Mouse (Mus musculus) limb, embryonic 11.5 days (tissue): ENCODE measurements around the gene Eefsec. TPM values are rescaled to one million over a fixed set of nuclear protein-coding genes. Genes with fewer than 3 reads are reported as not detected.

Experiments used
- ATAC-seq: fragments of 200-750 bp; cut with Nextera tagmentation; 2 replicates; pipeline ENCODE4 v1.8.0; 2017; ENCODE audit warnings: low read depth; ENCODE audit not compliant: insufficient number of reproducible peaks, low FRiP score, low TSS enrichment
- DNase-seq: peaks from one replicate; pipeline ENCODE4 v3.0.0-alpha.2; 2015; ENCODE audit warnings: low spot score
- H3K27ac ChIP-seq: fragments of 300-500 bp; sonication (generic); replicated peaks from 2 replicates; pipeline ENCODE4 v1.5.1; 2014; ENCODE audit warnings: low read depth, mild to moderate bottlenecking, low read length
- H3K27me3 ChIP-seq: fragments of 300-500 bp; sonication (generic); 2 replicates; pipeline ENCODE4 v1.6.1; 2014; ENCODE audit warnings: mild to moderate bottlenecking, low read length, mixed read lengths; ENCODE audit not compliant: control insufficient read depth, insufficient read depth
- H3K36me3 ChIP-seq: fragments of 300-500 bp; sonication (generic); 2 replicates; pipeline ENCODE4 v1.6.1; 2014; ENCODE audit warnings: mild to moderate bottlenecking, low read length, moderate library complexity, mixed read lengths; ENCODE audit not compliant: control insufficient read depth, insufficient read depth
- H3K4me1 ChIP-seq: fragments of 300-500 bp; sonication (generic); 2 replicates; pipeline ENCODE4 v1.6.1; 2014; ENCODE audit warnings: low read length, mixed read lengths; ENCODE audit not compliant: control insufficient read depth, insufficient read depth
- H3K4me2 ChIP-seq: fragments of 300-500 bp; sonication (generic); 2 replicates; pipeline ENCODE4 v1.6.1; 2014; ENCODE audit warnings: low read depth, mild to moderate bottlenecking, moderate library complexity; ENCODE audit not compliant: severe bottlenecking
- H3K4me3 ChIP-seq: fragments of 300-500 bp; sonication (generic); 2 replicates; pipeline ENCODE4 v1.5.1; 2014; ENCODE audit warnings: low read depth, low read length
- H3K9ac ChIP-seq: fragments of 300-500 bp; sonication (generic); 2 replicates; pipeline ENCODE4 v1.6.1; 2014; ENCODE audit warnings: mild to moderate bottlenecking, low read length
- H3K9me3 ChIP-seq: fragments of 300-500 bp; sonication (generic); 2 replicates; pipeline ENCODE4 v1.6.1; 2016; ENCODE audit warnings: low read length; ENCODE audit not compliant: control insufficient read depth
- WGBS: fragments of 180-500 bp; shearing (Covaris S2); extraction: QIAGEN DNeasy Blood & Tissue Kit; methylation state at CpG from one replicate; pipeline ENCODE4 v1.1.7; 2014; 5-methylcytosine and 5-hydroxymethylcytosine counted together
- polyA plus RNA-seq: library from polyadenylated mRNA; unstranded; fragments of >200 nt; fragmentation: Nextera tagmentation; extraction: Ambion mirVana; gene quantifications from 2 replicates; pipeline ENCODE4 v1.2.1, GENCODE M21; 2014

Gene Eefsec
- polyA plus RNA-seq, 1 experiment from 2014 or later = 48.5 TPM

DNA sequence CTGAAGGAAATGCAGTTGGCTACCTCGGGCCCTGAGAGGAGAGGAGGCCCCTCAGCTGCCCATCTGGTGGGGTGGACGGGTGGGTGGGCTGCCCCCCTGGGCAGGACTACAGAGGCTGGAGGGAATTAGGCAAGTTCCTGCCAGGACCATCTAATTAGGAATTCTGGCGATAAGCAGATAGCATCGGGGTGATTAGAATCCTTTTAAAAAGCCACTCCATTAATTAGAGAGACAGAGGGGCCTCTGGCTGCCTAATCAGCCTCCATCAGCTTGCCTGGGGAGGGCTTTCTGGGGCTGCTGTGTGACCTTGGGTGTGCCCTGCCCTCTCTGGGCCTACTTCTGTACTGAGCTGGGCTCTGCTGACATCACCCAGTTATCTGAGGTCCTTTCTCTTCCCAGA is 227.2 kb downstream of the Eefsec start:
- no peak overlapping the region for H3K9ac ChIP-seq
- H3K27me3 ChIP-seq = no peaks in the 10 kb centered on the region
- no peaks in the 10 kb centered on the region for H3K36me3 ChIP-seq
- no peaks in the 10 kb centered on the region for H3K9me3 ChIP-seq
- H3K4me1 ChIP-seq = no peaks in the 10 kb centered on the region
- WGBS = 11% methylated on average over 4 of the region's 4 CpGs
- DNase-seq (no peak), ATAC-seq (no peak)
- H3K27ac ChIP-seq = no peak overlapping the region
- H3K4me3 ChIP-seq = no peak overlapping the region
- no peak overlapping the region for H3K4me2 ChIP-seq

DNA sequence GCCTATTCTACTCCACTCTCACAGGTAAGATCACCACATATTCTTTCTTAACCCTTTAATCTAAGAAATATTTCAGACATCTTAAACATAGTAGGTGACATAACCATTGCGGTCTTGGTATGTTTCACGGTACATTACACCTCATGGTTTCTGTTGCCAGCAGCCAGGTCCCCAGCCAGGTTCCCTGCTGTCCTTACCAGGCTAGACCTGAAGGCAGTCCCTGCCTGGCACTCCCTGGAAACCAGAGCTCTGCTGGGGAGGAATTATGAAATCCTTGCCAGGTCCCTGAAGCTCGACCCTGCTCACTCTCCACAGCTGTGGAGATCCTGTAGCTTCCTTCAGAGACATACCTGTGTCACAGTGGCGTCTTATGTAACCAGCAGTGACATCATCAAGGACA is 230.1 kb downstream of the Eefsec start:
- Histone ChIP-seq H3K27ac (no peak overlapping the region), H3K4me2 (no peak overlapping the region), H3K36me3 (no peaks in the 10 kb centered on the region), H3K4me3 (no peak overlapping the region), H3K9me3 (no peaks in the 10 kb centered on the region), H3K9ac (no peak overlapping the region), H3K27me3 (no peaks in the 10 kb centered on the region), H3K4me1 (no peaks in the 10 kb centered on the region)
- DNase-seq (no peak), ATAC-seq (no peak)
- 79% methylated on average over 4 of the region's 4 CpGs for WGBS

DNA sequence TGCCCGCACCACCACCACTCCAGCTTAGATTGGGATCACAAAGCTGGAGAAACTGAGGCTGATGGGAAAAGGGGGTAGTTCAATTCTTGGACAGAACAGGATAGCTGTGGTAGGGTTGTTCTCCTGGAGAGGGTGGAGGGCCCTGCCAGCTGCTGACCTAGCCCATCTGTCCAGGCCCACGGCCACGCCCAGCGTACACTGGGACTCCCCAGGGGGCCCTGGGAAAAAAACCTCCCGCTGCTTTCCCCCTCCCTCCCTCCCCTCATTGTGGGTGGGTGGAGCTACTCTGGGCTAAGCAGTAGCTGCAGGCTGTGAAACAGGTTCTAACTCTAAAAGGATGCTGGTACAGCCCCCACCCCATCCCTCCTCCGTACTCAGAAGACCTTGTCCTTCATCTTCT is 230.5 kb downstream of the Eefsec start:
- Histone ChIP-seq H3K4me2 (no peak overlapping the region), H3K4me1 (no peaks in the 10 kb centered on the region), H3K4me3 (no peak overlapping the region), H3K27ac (no peak overlapping the region), H3K9me3 (no peaks in the 10 kb centered on the region), H3K27me3 (no peaks in the 10 kb centered on the region), H3K9ac (no peak overlapping the region), H3K36me3 (no peaks in the 10 kb centered on the region)
- ATAC-seq (no peak), DNase-seq (no peak)
- 52% methylated on average over 6 of the region's 6 CpGs for WGBS

DNA sequence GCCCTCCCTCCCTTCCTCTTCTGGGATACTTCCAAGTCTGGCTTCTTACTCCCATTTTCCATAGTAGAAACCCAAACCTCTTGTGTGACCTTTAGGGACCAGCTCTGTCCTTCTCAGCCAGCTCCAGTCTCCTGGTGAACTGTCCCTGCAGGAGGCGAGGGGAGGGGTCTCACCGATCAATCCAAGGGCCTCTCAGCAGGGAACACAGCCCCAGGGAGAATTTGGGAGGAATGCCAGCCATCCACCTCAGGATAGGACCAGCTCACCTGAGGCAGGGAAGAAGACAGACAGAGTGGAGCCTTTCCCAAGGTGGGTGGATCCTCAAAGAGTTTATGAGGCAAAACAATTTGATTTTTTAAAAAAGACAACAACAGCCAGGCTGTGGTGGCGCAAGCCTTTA is 236.2 kb downstream of the Eefsec start:
- Histone ChIP-seq H3K4me1 (no peaks in the 10 kb centered on the region), H3K9me3 (no peaks in the 10 kb centered on the region), H3K36me3 (no peaks in the 10 kb centered on the region), H3K27ac (no peak overlapping the region), H3K4me2 (no peak overlapping the region), H3K4me3 (no peak overlapping the region), H3K27me3 (peaks cover 15% of the 10 kb centered on the region), H3K9ac (no peak overlapping the region)
- 59% methylated on average over 3 of the region's 3 CpGs for WGBS
- DNase-seq (no peak), ATAC-seq (no peak)

DNA sequence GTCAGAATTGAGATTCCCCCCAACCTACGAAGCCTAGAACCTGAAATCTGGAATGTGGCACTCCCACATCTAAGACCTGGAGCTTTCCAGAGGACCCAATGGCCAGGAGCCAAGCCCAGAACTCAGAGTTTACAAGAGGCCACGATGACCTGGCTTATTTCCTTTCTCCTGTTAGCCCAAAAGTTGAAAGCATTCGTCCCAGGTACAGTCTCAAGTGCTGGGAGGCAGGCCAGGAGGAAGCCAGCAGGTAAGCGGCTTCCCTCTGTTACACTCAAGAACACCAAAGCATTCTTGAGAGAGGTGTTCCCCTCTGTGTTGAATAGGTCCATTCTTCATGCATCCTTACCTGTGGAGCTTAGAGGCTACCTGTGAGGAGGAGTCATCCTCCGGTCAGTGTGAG is 236.9 kb downstream of the Eefsec start:
- Histone ChIP-seq H3K27me3 (peaks cover 22% of the 10 kb centered on the region), H3K36me3 (no peaks in the 10 kb centered on the region), H3K27ac (no peak overlapping the region), H3K4me2 (no peak overlapping the region), H3K9me3 (no peaks in the 10 kb centered on the region), H3K4me1 (no peaks in the 10 kb centered on the region), H3K9ac (no peak overlapping the region), H3K4me3 (no peak overlapping the region)
- ATAC-seq = no peak
- DNase-seq = no peak
- WGBS = 81% methylated on average over 5 of the region's 5 CpGs

DNA sequence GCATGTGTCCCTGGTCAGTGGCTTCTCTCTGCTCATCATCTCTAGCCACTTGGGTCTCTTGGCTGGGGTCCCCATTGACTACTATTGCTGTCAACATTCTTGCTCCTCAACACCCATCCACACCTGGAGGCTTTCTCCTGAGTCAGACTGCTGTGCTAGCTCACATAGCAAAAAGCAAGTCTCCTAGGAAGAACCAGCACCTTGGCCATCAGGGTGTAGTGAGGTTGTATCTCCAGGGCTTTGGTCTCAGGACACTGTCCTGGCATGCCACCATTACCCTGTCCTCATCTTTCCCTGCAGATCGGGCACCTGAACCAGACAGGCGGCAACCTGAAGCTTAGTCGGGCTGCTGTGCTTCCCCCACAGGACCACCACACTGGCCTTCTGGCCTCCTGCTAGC is 238.0 kb downstream of the Eefsec start:
- H3K27me3 ChIP-seq = peaks cover 32% of the 10 kb centered on the region

DNA sequence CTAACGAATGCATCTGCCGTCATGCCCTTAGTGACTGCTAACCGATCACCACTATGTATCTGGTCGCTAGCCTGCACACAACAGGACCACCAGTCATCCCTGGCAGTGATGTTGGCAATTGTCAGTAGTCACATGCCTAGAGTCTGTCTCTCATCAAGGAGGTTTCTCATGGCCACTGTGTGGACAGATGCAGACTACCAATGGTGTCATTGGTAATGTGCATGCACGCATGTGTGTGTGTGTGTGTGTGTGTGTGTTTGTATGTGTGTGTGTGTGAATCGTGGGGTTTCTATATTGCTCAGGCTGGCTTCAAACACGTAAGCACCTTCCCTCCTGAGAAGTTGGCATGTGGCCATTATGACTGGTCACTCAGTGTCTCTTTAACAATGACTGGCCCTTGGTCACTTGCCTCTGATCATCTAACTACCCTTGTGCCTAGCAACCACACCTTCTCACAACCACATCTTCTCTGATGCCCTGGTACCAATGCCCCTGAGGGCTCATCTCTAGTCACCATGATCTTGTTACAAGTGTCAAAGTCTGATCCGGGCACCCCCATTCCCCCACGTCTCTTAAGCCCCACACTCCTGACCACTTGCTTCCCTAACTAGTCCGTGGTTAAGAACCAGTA is 238.8 kb downstream of the Eefsec start:
- Histone ChIP-seq H3K27me3 (peaks cover 35% of the 10 kb centered on the region), H3K4me2 (no peak overlapping the region)

More for the DNA sequence above, 238.0 kb downstream of the Eefsec start:
- WGBS = 91% methylated on average over 3 of the region's 3 CpGs
- Histone ChIP-seq H3K4me3 (no peak overlapping the region), H3K4me2 (no peak overlapping the region), H3K9me3 (no peaks in the 10 kb centered on the region), H3K4me1 (no peaks in the 10 kb centered on the region), H3K36me3 (no peaks in the 10 kb centered on the region), H3K9ac (no peak overlapping the region), H3K27ac (no peak overlapping the region)
- ATAC-seq (no peak), DNase-seq (no peak)

More for the DNA sequence above, 238.8 kb downstream of the Eefsec start:
- no peaks in the 10 kb centered on the region for H3K36me3 ChIP-seq
- no peaks in the 10 kb centered on the region for H3K4me1 ChIP-seq
- H3K4me3 ChIP-seq = no peak overlapping the region
- no peaks in the 10 kb centered on the region for H3K9me3 ChIP-seq
- WGBS = 82% methylated on average over 10 of the region's 10 CpGs
- H3K9ac ChIP-seq = no peak overlapping the region
- no peak for DNase-seq
- ATAC-seq = no peak
- no peak overlapping the region for H3K27ac ChIP-seq

Other genes starting within 250 kb of the Eefsec start
- gene Dnajb8, start 224.3 kb downstream of the Eefsec start, polyA plus RNA-seq = not detected in 2 replicates
- 206 and 211 TPM in 2 replicates for gene Ruvbl1, start 18.9 kb upstream of the Eefsec start, polyA plus RNA-seq
- 191 and 205 TPM in 2 replicates for gene Sec61a1, start 72.4 kb upstream of the Eefsec start, polyA plus RNA-seq
- gene Kbtbd12, start 191.4 kb upstream of the Eefsec start, polyA plus RNA-seq = not detected in 2 replicates